Comparison of ENCODE assay signal across 13 mouse cellular contexts in the genomic region with DNA sequence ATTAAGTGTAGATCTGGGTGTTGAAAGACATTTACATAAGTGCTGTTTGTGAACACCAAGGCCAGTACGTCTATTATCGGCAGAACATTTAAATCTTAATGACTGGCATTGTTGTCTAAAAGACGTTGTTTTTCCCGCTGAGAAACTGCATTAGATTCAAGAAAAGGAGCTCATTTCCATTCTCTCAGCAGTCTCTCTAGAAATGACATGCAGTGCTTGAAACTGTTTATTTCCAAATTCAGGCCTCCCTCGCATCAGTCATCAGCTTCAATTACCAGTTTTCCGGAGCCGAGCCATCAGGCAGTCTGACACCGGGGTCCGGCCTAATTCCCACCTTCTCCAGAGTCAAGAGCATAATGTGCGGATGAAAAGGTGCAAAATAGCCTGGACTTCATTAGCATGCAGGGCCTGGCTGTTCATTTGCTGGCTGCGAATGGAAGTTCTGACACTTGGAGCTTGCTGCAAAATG. TPM values are rescaled to one million over a fixed set of nuclear protein-coding genes. Genes with fewer than 3 reads are reported as not detected.
DNase-seq lines count a peak whose midpoint lies in the region; ATAC-seq and TF ChIP-seq lines count a peak whose summit lies in the region.
"Had no signal": no experiment of that assay in that cellular context is flagged by ENCODE, and none has a peak within 500 bp of the region (broad histone marks: within the 10 kb centered on the region; RNA-seq: fewer than 3 reads in every experiment).

No protein-coding gene starts in this region.

- peaks cover 6% of the 10 kb centered on the region for H3K27me3 ChIP-seq in heart, postnatal 0 days (ENCODE audit: control insufficient read depth, insufficient read depth, low read length)
- peaks cover 13% of the 10 kb centered on the region for H3K27me3 ChIP-seq in forebrain, embryonic 14.5 days (replicated peaks; ENCODE audit: control insufficient read depth, insufficient read depth, low read length)
- peaks cover 37% of the 10 kb centered on the region for H3K27me3 ChIP-seq in hindbrain, embryonic 14.5 days (ENCODE audit: control insufficient read depth, insufficient read depth, low read length)
- H3K27me3 ChIP-seq in neural tube, embryonic 13.5 days: peaks cover 38% of the 10 kb centered on the region
- H3K27me3 ChIP-seq: CH12.LX had no signal

- H3K4me3 ChIP-seq in heart, postnatal 0 days (ENCODE audit: low read depth, low read length): no peak overlapping the region
- H3K4me3 ChIP-seq in forebrain, embryonic 14.5 days (ENCODE audit: low read depth, low read length): no peak overlapping the region
- no peak overlapping the region for H3K4me3 ChIP-seq in hindbrain, embryonic 14.5 days (replicated peaks; ENCODE audit: low read length)
- H3K4me3 ChIP-seq in neural tube, embryonic 13.5 days: no peak overlapping the region
- H3K4me3 ChIP-seq: erythroblast, embryonic 14.5 days; kidney, embryonic 15.5 days; liver, embryonic 15.5 days had no signal

- no peak for TF ChIP-seq CTCF in heart, postnatal 0 days (IDR thresholded peaks at IDR 0.05; ENCODE audit: low read depth)

- no peak for DNase-seq in heart, postnatal 0 days (ENCODE audit: low spot score)
- no peak for DNase-seq in heart, postnatal 10 days
- peak; percentile 65 for DNase-seq in forebrain, embryonic 14.5 days (ENCODE audit: low spot score)
- no peak for DNase-seq in hindbrain, embryonic 14.5 days (ENCODE audit: low spot score)
- DNase-seq in liver: no peak
- DNase-seq: cerebellum, adult 11-12 months had no signal

- H3K4me1 ChIP-seq in heart, postnatal 0 days (ENCODE audit: control insufficient read depth, insufficient read depth): peaks cover 8% of the 10 kb centered on the region; the same call in 1 of the 2 replicates
- H3K4me1 ChIP-seq in forebrain, embryonic 14.5 days (ENCODE audit: control insufficient read depth, insufficient read depth, low read length): peaks cover 10% of the 10 kb centered on the region
- no peaks in the 10 kb centered on the region for H3K4me1 ChIP-seq in hindbrain, embryonic 14.5 days (replicated peaks; ENCODE audit: control insufficient read depth, insufficient read depth, low read length)
- H3K4me1 ChIP-seq in neural tube, embryonic 13.5 days (replicated peaks): peaks cover 12% of the 10 kb centered on the region
- H3K4me1 ChIP-seq: kidney, embryonic 15.5 days; liver, embryonic 15.5 days had no signal

- no peak overlapping the region for H3K27ac ChIP-seq in heart, postnatal 0 days (ENCODE audit: low read depth)
- 0 out of 2 replicates have a peak overlapping the region, but pooled peaks have one; percentile 17 for H3K27ac ChIP-seq in forebrain, embryonic 14.5 days (ENCODE audit: low read depth, low read length)
- no peak overlapping the region for H3K27ac ChIP-seq in hindbrain, embryonic 14.5 days
- H3K27ac ChIP-seq in neural tube, embryonic 13.5 days (replicated peaks): 0 out of 2 replicates have a peak overlapping the region, but pooled peaks have one; percentile 14
- H3K27ac ChIP-seq: kidney, embryonic 15.5 days; liver, embryonic 15.5 days; macrophage had no signal

- no peak for ATAC-seq in heart, postnatal 0 days (ENCODE audit: insufficient read depth, low read depth)
- ATAC-seq in forebrain, embryonic 14.5 days: peak; percentile 84
- ATAC-seq in hindbrain, embryonic 14.5 days (ENCODE audit: low FRiP score): no peak
- ATAC-seq in neural tube, embryonic 13.5 days (ENCODE audit: low read depth): no peak
- ATAC-seq in activated CD4-positive, CD25-positive, alpha-beta regulatory T cell, adult 4 months: no peak

- 30% methylated on average over 11 of the region's 11 CpGs for WGBS in heart, postnatal 0 days
- WGBS in forebrain, embryonic 14.5 days: 15% methylated on average over 11 of the region's 11 CpGs
- WGBS in hindbrain, embryonic 14.5 days: 22% methylated on average over 11 of the region's 11 CpGs
- 23% methylated on average over 11 of the region's 11 CpGs for WGBS in neural tube, embryonic 13.5 days

- H3K36me3 ChIP-seq in heart, postnatal 0 days (replicated peaks; ENCODE audit: control insufficient read depth, insufficient read depth, low read length): no peaks in the 10 kb centered on the region
- no peaks in the 10 kb centered on the region for H3K36me3 ChIP-seq in forebrain, embryonic 14.5 days (ENCODE audit: control insufficient read depth, insufficient read depth, low read length)
- no peaks in the 10 kb centered on the region for H3K36me3 ChIP-seq in hindbrain, embryonic 14.5 days (replicated peaks; ENCODE audit: control insufficient read depth, insufficient read depth)
- H3K36me3 ChIP-seq in neural tube, embryonic 13.5 days: no peaks in the 10 kb centered on the region
- H3K36me3 ChIP-seq: kidney, embryonic 15.5 days; liver, embryonic 15.5 days had no signal

- H3K9ac ChIP-seq in heart, postnatal 0 days (replicated peaks; ENCODE audit: low read depth, low read length): no peak overlapping the region
- H3K9ac ChIP-seq in forebrain, embryonic 14.5 days (ENCODE audit: low read length): no peak overlapping the region
- no peak overlapping the region for H3K9ac ChIP-seq in hindbrain, embryonic 14.5 days
- H3K9ac ChIP-seq in neural tube, embryonic 13.5 days: no peak overlapping the region
- H3K9ac ChIP-seq: kidney, embryonic 15.5 days; liver, embryonic 15.5 days had no signal

- H3K9me3 ChIP-seq in heart, postnatal 0 days (replicated peaks; ENCODE audit: control insufficient read depth, low read length): no peaks in the 10 kb centered on the region
- no peaks in the 10 kb centered on the region for H3K9me3 ChIP-seq in forebrain, embryonic 14.5 days (replicated peaks; ENCODE audit: control insufficient read depth, low read length)
- H3K9me3 ChIP-seq in hindbrain, embryonic 14.5 days (ENCODE audit: control insufficient read depth, low read length): no peaks in the 10 kb centered on the region
- H3K9me3 ChIP-seq in neural tube, embryonic 13.5 days: no peaks in the 10 kb centered on the region
- H3K9me3 ChIP-seq: kidney, embryonic 15.5 days; liver, embryonic 15.5 days had no signal

- peak overlapping the region; percentile 22 for H3K4me2 ChIP-seq in heart, postnatal 0 days (ENCODE audit: low read depth, low read length)
- H3K4me2 ChIP-seq in forebrain, embryonic 14.5 days (ENCODE audit: low read length): peak overlapping the region; percentile 23; the same call in 1 of the 2 replicates
- peak overlapping the region; percentile 4; the same call in 1 of the 2 replicates for H3K4me2 ChIP-seq in hindbrain, embryonic 14.5 days (replicated peaks)
- no peak overlapping the region for H3K4me2 ChIP-seq in neural tube, embryonic 13.5 days
- H3K4me2 ChIP-seq: kidney, embryonic 15.5 days; liver, embryonic 15.5 days had no signal

- intact Hi-C loops in heart, postnatal 10 days (cut with DNase I): no loop called here

- TF ChIP-seq EP300 in heart, postnatal 0 days (IDR thresholded peaks at IDR 0.05; ENCODE audit: low read depth): no peak

RNA-seq across cellular contexts. Expression of gene Kiz, which starts 32.1 kb away (rescaled TPM):
- total RNA-seq in heart, postnatal 0 days (2014; rRNA removed; ENCODE audit: low replicate concordance): 14.5 and 24.3 TPM in 2 replicates
- polyA plus RNA-seq in heart, postnatal 0 days (2015; fragmentation: Nextera tagmentation; extraction: Ambion mirVana): 29.7 and 32.2 TPM in 2 replicates
- 10 to 100 TPM; 39.9 to 50.6 TPM for total RNA-seq in heart, postnatal 10 days (2021)
- 28.7 and 30.5 TPM in 2 replicates for polyA plus RNA-seq in forebrain, embryonic 14.5 days (2014; fragmentation: Nextera tagmentation; extraction: Ambion mirVana)
- 27.2 and 27.4 TPM in 2 replicates for polyA plus RNA-seq in hindbrain, embryonic 14.5 days (2014; fragmentation: Nextera tagmentation; extraction: Ambion mirVana)
- polyA plus RNA-seq in neural tube, embryonic 13.5 days (2015; fragmentation: Nextera tagmentation; extraction: Ambion mirVana): 36.4 and 37.0 TPM in 2 replicates
- 10 to 100 TPM; 16.3 to 20.0 TPM for polyA plus RNA-seq in activated CD4-positive, CD25-positive, alpha-beta regulatory T cell, adult 4 months (2017; shearing (Covaris generic))

Comparison
In these comparisons a context has a peak if more than half of its experiments do, and no peak if none do; other contexts are left out.
1. H3K27ac ChIP-seq: peak in forebrain, embryonic 14.5 days (single experiment) and neural tube, embryonic 13.5 days (single experiment); none in heart, postnatal 0 days (single experiment) and hindbrain, embryonic 14.5 days (single experiment).